Mouse (Mus musculus) adrenal gland, adult (tissue): Measurements from ENCODE around the gene Lrrc36.

Experiments used
- DNase-seq, 2 experiments: peaks; one replicate each; pipeline ENCODE4 v3.0.0; 2022 to 2023; ENCODE audit warnings: low spot score in 1 of 2; ENCODE audit not compliant: inconsistent age in 2 of 2

Gene Lrrc36

GRCm38 (mm10) chr8:105413391-105413790 is at the start of gene Lrrc36, which contains the start of gene Kctd19:
TSS of gene Lrrc36 (plus strand) at chr8:105413571.
TSS of gene Kctd19 (minus strand) at chr8:105413502.
- peak; percentile 50 to 82 for DNase-seq

GRCm38 (mm10) chr8:105367107-105367506 is 46.3 kb upstream of the Lrrc36 start:
- DNase-seq, result peak in 1 of 2 experiments; percentile 64

- DNase-seq, result peak in 1 of 2 experiments; percentile 71
Measured at GRCm38 (mm10) chr8:105372473-105372872, 40.9 kb upstream of the Lrrc36 start.

GRCm38 (mm10) chr8:105373032-105373431 is 40.3 kb upstream of the Lrrc36 start, which contains the start of gene Plekhg4:
TSS of gene Plekhg4 (plus strand) at chr8:105373274.
- peak in 1 of 2 experiments; percentile 70 for DNase-seq

GRCm38 (mm10) chr8:105374513-105374966 is 38.8 kb upstream of the Lrrc36 start:
- no peak for DNase-seq

GRCm38 (mm10) chr8:105378673-105379072 is 34.7 kb upstream of the Lrrc36 start:
- peak in 1 of 2 experiments; percentile 58 for DNase-seq

- DNase-seq, result peak in 1 of 2 experiments; percentile 62
Measured at GRCm38 (mm10) chr8:105380308-105380707, 33.1 kb upstream of the Lrrc36 start.

- no peak for DNase-seq
Measured at GRCm38 (mm10) chr8:105384070-105384469, 29.3 kb upstream of the Lrrc36 start.

GRCm38 (mm10) chr8:105387151-105387550 is 26.2 kb upstream of the Lrrc36 start:
- DNase-seq, result no peak

- DNase-seq, result no peak
Measured at GRCm38 (mm10) chr8:105389096-105389495, 24.3 kb upstream of the Lrrc36 start.

GRCm38 (mm10) chr8:105393089-105393787 is 20.1 kb upstream of the Lrrc36 start:
- DNase-seq, result no peak

GRCm38 (mm10) chr8:105393915-105394314 is 19.5 kb upstream of the Lrrc36 start:
- DNase-seq, result no peak

GRCm38 (mm10) chr8:105397747-105398146 is 15.6 kb upstream of the Lrrc36 start:
- DNase-seq, result peak; percentile 37 to 83

- DNase-seq, result no peak
Measured at GRCm38 (mm10) chr8:105400016-105400415, 13.4 kb upstream of the Lrrc36 start.

- no peak for DNase-seq
Measured at GRCm38 (mm10) chr8:105403467-105403866, 9.9 kb upstream of the Lrrc36 start.

GRCm38 (mm10) chr8:105404496-105404895 is 8.9 kb upstream of the Lrrc36 start:
- no peak for DNase-seq

GRCm38 (mm10) chr8:105406416-105406815 is 7.0 kb upstream of the Lrrc36 start:
- DNase-seq, result no peak

- DNase-seq, result peak; percentile 32 to 66
Measured at GRCm38 (mm10) chr8:105408331-105408730, 5.0 kb upstream of the Lrrc36 start.

GRCm38 (mm10) chr8:105409947-105410346 is 3.4 kb upstream of the Lrrc36 start:
- DNase-seq, result no peak

- no peak for DNase-seq
Measured at GRCm38 (mm10) chr8:105418992-105419391, 5.6 kb downstream of the Lrrc36 start.

- DNase-seq, result no peak
Measured at GRCm38 (mm10) chr8:105419800-105420199, 6.4 kb downstream of the Lrrc36 start.

GRCm38 (mm10) chr8:105422006-105422405 is 8.6 kb downstream of the Lrrc36 start:
- no peak for DNase-seq

- DNase-seq, result no peak
Measured at GRCm38 (mm10) chr8:105426878-105427277, 13.5 kb downstream of the Lrrc36 start.
